Mouse (Mus musculus) lung, embryonic 14.5 days (tissue): ENCODE measurements around the gene Tmem135. TPM values are rescaled to one million over a fixed set of nuclear protein-coding genes. Genes with fewer than 3 reads are reported as not detected.

Source experiments
- ATAC-seq: fragments of 200-750 bp; cut with Nextera tagmentation; 2 replicates; pipeline ENCODE4 v1.8.0; 2017; ENCODE audit warnings: mild to moderate bottlenecking, moderate TSS enrichment, moderate library complexity; ENCODE audit not compliant: insufficient read depth
- DNase-seq: peaks from one replicate; pipeline ENCODE4 v3.0.0-alpha.2; 2015
- H3K27ac ChIP-seq: fragments of 300-500 bp; sonication (generic); 2 replicates; pipeline ENCODE4 v1.5.1; 2014; ENCODE audit warnings: low read depth, mild to moderate bottlenecking, moderate library complexity
- H3K27me3 ChIP-seq: fragments of 300-500 bp; sonication (generic); 2 replicates; pipeline ENCODE4 v1.6.1; 2014; ENCODE audit warnings: low read length, control low read depth; ENCODE audit not compliant: insufficient read depth
- H3K36me3 ChIP-seq: fragments of 300-500 bp; sonication (generic); 2 replicates; pipeline ENCODE4 v1.6.1; 2014; ENCODE audit warnings: control low read depth; ENCODE audit not compliant: insufficient read depth
- H3K4me1 ChIP-seq: fragments of 300-500 bp; sonication (generic); 2 replicates; pipeline ENCODE4 v1.6.1; 2014; ENCODE audit warnings: antibody characterized with exemption, control low read depth; ENCODE audit not compliant: insufficient read depth
- H3K4me2 ChIP-seq: fragments of 300-500 bp; sonication (generic); 2 replicates; pipeline ENCODE4 v1.6.1; 2014; ENCODE audit warnings: mild to moderate bottlenecking
- H3K4me3 ChIP-seq: fragments of 300-500 bp; sonication (generic); 2 replicates; pipeline ENCODE4 v1.5.1; 2014; ENCODE audit warnings: low read depth, low read length
- H3K9ac ChIP-seq: fragments of 300-500 bp; sonication (generic); 2 replicates; pipeline ENCODE4 v1.6.1; 2014
- H3K9me3 ChIP-seq: fragments of 300-500 bp; sonication (generic); 2 replicates; pipeline ENCODE4 v1.6.1; 2016; ENCODE audit warnings: low read depth, low read length, control low read depth
- CTCF ChIP-seq: IDR thresholded peaks from 2 replicates; pipeline ENCODE4 v1.5.1; 2016; ENCODE audit warnings: antibody characterized with exemption, low read depth
- WGBS: fragments of 180-500 bp; shearing (Covaris S2); extraction: QIAGEN DNeasy Blood & Tissue Kit; methylation state at CpG from one replicate; pipeline ENCODE4 v1.1.7; 2014; 5-methylcytosine and 5-hydroxymethylcytosine counted together
- polyA plus RNA-seq: library from polyadenylated mRNA; unstranded; fragments of >200 nt; fragmentation: Nextera tagmentation; extraction: Ambion mirVana; gene quantifications from 2 replicates; pipeline ENCODE4 v1.2.1, GENCODE M21; 2014

The Tmem135 gene
- polyA plus RNA-seq, 1 experiment from 2014 or later = 22.9 TPM

- H3K9me3 ChIP-seq = no peaks in the 10 kb centered on the region
- H3K4me3 ChIP-seq = no peak overlapping the region
- H3K4me2 ChIP-seq = no peak overlapping the region
- H3K4me1 ChIP-seq = no peaks in the 10 kb centered on the region
- TF ChIP-seq CTCF = no peak
- H3K27ac ChIP-seq = no peak overlapping the region
- H3K27me3 ChIP-seq = no peaks in the 10 kb centered on the region
- ATAC-seq (no peak), DNase-seq (no peak)
- H3K9ac ChIP-seq = no peak overlapping the region
- WGBS = 62% methylated on average over 8 of the region's 8 CpGs
- no peaks in the 10 kb centered on the region for H3K36me3 ChIP-seq
Observed at GRCm38 (mm10) chr7:89396386-89396785, 7.6 kb downstream of the Tmem135 start.

- no peak overlapping the region for H3K4me3 ChIP-seq
- 70% methylated on average over 1 of the region's 1 CpGs for whole genome bisulfite sequencing
- H3K9ac ChIP-seq = no peak overlapping the region
- no peaks in the 10 kb centered on the region for H3K4me1 ChIP-seq
- no peaks in the 10 kb centered on the region for H3K27me3 ChIP-seq
- DNase-seq = no peak
- no peaks in the 10 kb centered on the region for H3K9me3 ChIP-seq
- H3K4me2 ChIP-seq = no peak overlapping the region
- no peak for TF ChIP-seq CTCF
- H3K36me3 ChIP-seq = no peaks in the 10 kb centered on the region
- H3K27ac ChIP-seq = no peak overlapping the region
- no peak for ATAC-seq
Observed at GRCm38 (mm10) chr7:89395399-89395798, 8.6 kb downstream of the Tmem135 start.

GRCm38 (mm10) chr7:89392825-89393224 lies 11.2 kb downstream of the Tmem135 start:
- Histone ChIP-seq H3K36me3 (no peaks in the 10 kb centered on the region), H3K9me3 (no peaks in the 10 kb centered on the region), H3K4me2 (no peak overlapping the region), H3K27me3 (no peaks in the 10 kb centered on the region), H3K4me3 (no peak overlapping the region), H3K9ac (no peak overlapping the region), H3K4me1 (peaks cover 5% of the 10 kb centered on the region; the same call in 1 of the 2 replicates), H3K27ac (no peak overlapping the region)
- peak; percentile 36 for TF ChIP-seq CTCF
- DNase-seq = no peak
- WGBS = 95% methylated on average over 1 of the region's 1 CpGs
- no peak for ATAC-seq

- no peaks in the 10 kb centered on the region for H3K36me3 ChIP-seq
- no peak overlapping the region for H3K4me3 ChIP-seq
- WGBS = 72% methylated on average over 4 of the region's 4 CpGs
- peaks cover 5% of the 10 kb centered on the region; the same call in 1 of the 2 replicates for H3K4me1 ChIP-seq
- no peak for DNase-seq
- no peak overlapping the region for H3K27ac ChIP-seq
- no peak overlapping the region for H3K4me2 ChIP-seq
- no peak for TF ChIP-seq CTCF
- ATAC-seq = no peak
- H3K9ac ChIP-seq = no peak overlapping the region
- H3K9me3 ChIP-seq = no peaks in the 10 kb centered on the region
- no peaks in the 10 kb centered on the region for H3K27me3 ChIP-seq
Observed at GRCm38 (mm10) chr7:89392388-89392787, 11.6 kb downstream of the Tmem135 start.

- Histone ChIP-seq H3K9me3 (no peaks in the 10 kb centered on the region), H3K4me2 (no peak overlapping the region), H3K4me3 (no peak overlapping the region), H3K36me3 (no peaks in the 10 kb centered on the region), H3K27me3 (no peaks in the 10 kb centered on the region), H3K9ac (no peak overlapping the region), H3K4me1 (peaks cover 5% of the 10 kb centered on the region; the same call in 1 of the 2 replicates), H3K27ac (no peak overlapping the region)
- WGBS = 66% methylated on average over 4 of the region's 4 CpGs
- no peak for TF ChIP-seq CTCF
- ATAC-seq = no peak
- DNase-seq = no peak
Observed at GRCm38 (mm10) chr7:89391831-89392230, 12.2 kb downstream of the Tmem135 start.

GRCm38 (mm10) chr7:89391281-89391680 lies 12.7 kb downstream of the Tmem135 start:
- DNase-seq (no peak), ATAC-seq (no peak)
- WGBS = 80% methylated on average over 3 of the region's 3 CpGs
- Histone ChIP-seq H3K4me3 (no peak overlapping the region), H3K4me2 (no peak overlapping the region), H3K27me3 (no peaks in the 10 kb centered on the region), H3K9me3 (no peaks in the 10 kb centered on the region), H3K36me3 (no peaks in the 10 kb centered on the region), H3K4me1 (peaks cover 5% of the 10 kb centered on the region; the same call in 1 of the 2 replicates), H3K27ac (no peak overlapping the region), H3K9ac (no peak overlapping the region)
- TF ChIP-seq CTCF = no peak

GRCm38 (mm10) chr7:89390660-89391059 lies 13.4 kb downstream of the Tmem135 start:
- no peak overlapping the region for H3K4me3 ChIP-seq
- H3K36me3 ChIP-seq = no peaks in the 10 kb centered on the region
- no peak overlapping the region for H3K4me2 ChIP-seq
- no peaks in the 10 kb centered on the region for H3K27me3 ChIP-seq
- no peak overlapping the region for H3K9ac ChIP-seq
- no peaks in the 10 kb centered on the region for H3K9me3 ChIP-seq
- WGBS = 68% methylated on average over 2 of the region's 2 CpGs
- H3K27ac ChIP-seq = no peak overlapping the region
- H3K4me1 ChIP-seq = peaks cover 5% of the 10 kb centered on the region
- no peak for TF ChIP-seq CTCF
- ATAC-seq = no peak
- DNase-seq = no peak

- Histone ChIP-seq H3K36me3 (no peaks in the 10 kb centered on the region), H3K27me3 (no peaks in the 10 kb centered on the region), H3K4me3 (no peak overlapping the region), H3K27ac (no peak overlapping the region), H3K4me1 (peaks cover 5% of the 10 kb centered on the region), H3K4me2 (no peak overlapping the region), H3K9ac (no peak overlapping the region), H3K9me3 (no peaks in the 10 kb centered on the region)
- TF ChIP-seq CTCF = no peak
- ATAC-seq = no peak
- WGBS = 54% methylated on average over 3 of the region's 3 CpGs
- no peak for DNase-seq
Observed at GRCm38 (mm10) chr7:89388981-89389380, 15.0 kb downstream of the Tmem135 start.
